Mouse (Mus musculus) cerebral cortex, adult 2 months (tissue): ENCODE results near the gene Bcl2l2.

Source experiments
- WGBS: fragments of 180-500 bp; shearing (Covaris S2); methylation state at CpG from one replicate; pipeline ENCODE4 v1.1.7; 2018; 5-methylcytosine and 5-hydroxymethylcytosine counted together

The Bcl2l2 gene

GRCm38 (mm10) chr14:54936831-54937160 is 53.6 kb downstream of the Bcl2l2 start:
- WGBS: 48% methylated on average over 6 of the region's 6 CpGs

- WGBS: 80% methylated on average over 16 of the region's 16 CpGs
Measured at GRCm38 (mm10) chr14:54937361-54938182, 54.4 kb downstream of the Bcl2l2 start.
